In genomic region chr5:120953974-120954373, GRCm38 (mm10) we compare ENCODE assay signal across 9 mouse cellular contexts. TPM values are rescaled to one million over a fixed set of nuclear protein-coding genes. Genes with fewer than 3 reads are reported as not detected.
DNase-seq lines count a peak whose midpoint lies in the region; ATAC-seq lines count a peak whose summit lies in the region.
"Had no signal": no experiment of that assay in that cellular context is flagged by ENCODE, and none has a peak within 500 bp of the region (broad histone marks: within the 10 kb centered on the region; RNA-seq: fewer than 3 reads in every experiment).

No protein-coding gene starts in this region.

- peak; percentile 79 for DNase-seq in forebrain, embryonic 11.5 days (ENCODE audit: low spot score)
- DNase-seq in neural tube, embryonic 10.5 days (ENCODE audit: extremely low spot score, low spot score), result peak; percentile 67
- DNase-seq in cerebellum, adult 18-20 months, result peak; percentile 57 to 80
- DNase-seq in frontal cortex, postnatal 36 days (ENCODE audit: low spot score in 2 of 2), result peak; percentile 40 to 56
- peak; percentile 71 for DNase-seq in retina, postnatal 1 day
- no peak for DNase-seq in lung, postnatal 4 days

- H3K4me2 ChIP-seq in forebrain, embryonic 11.5 days (ENCODE audit: low read depth, low read length, severe bottlenecking), result no peak overlapping the region
- no peak overlapping the region for H3K4me2 ChIP-seq in forebrain, embryonic 15.5 days (replicated peaks)
- H3K4me2 ChIP-seq in neural tube, embryonic 15.5 days, result no peak overlapping the region

- H3K4me3 ChIP-seq in forebrain, embryonic 11.5 days (ENCODE audit: low read depth, low read length), result no peak overlapping the region
- no peak overlapping the region for H3K4me3 ChIP-seq in forebrain, embryonic 15.5 days
- H3K4me3 ChIP-seq in neural tube, embryonic 15.5 days (replicated peaks), result no peak overlapping the region

- WGBS in forebrain, embryonic 11.5 days, result 17% methylated on average over 5 of the region's 5 CpGs
- 12% methylated on average over 5 of the region's 5 CpGs for WGBS in forebrain, embryonic 15.5 days
- 17% methylated on average over 5 of the region's 5 CpGs for WGBS in neural tube, embryonic 15.5 days

- no peaks in the 10 kb centered on the region for H3K27me3 ChIP-seq in forebrain, embryonic 11.5 days (ENCODE audit: control insufficient read depth, insufficient read depth, low read length)
- 0 out of 2 replicates have a peak, but pooled peaks cover 4% of the 10 kb centered on the region for H3K27me3 ChIP-seq in forebrain, embryonic 15.5 days
- peaks cover 11% of the 10 kb centered on the region; the same call in 1 of the 2 replicates for H3K27me3 ChIP-seq in neural tube, embryonic 15.5 days (replicated peaks)
- H3K27me3 ChIP-seq: Patski had no signal

- no peaks in the 10 kb centered on the region for H3K4me1 ChIP-seq in forebrain, embryonic 11.5 days (replicated peaks; ENCODE audit: control insufficient read depth, insufficient read depth, low read length)
- no peaks in the 10 kb centered on the region for H3K4me1 ChIP-seq in forebrain, embryonic 15.5 days
- H3K4me1 ChIP-seq in neural tube, embryonic 15.5 days, result no peaks in the 10 kb centered on the region

- H3K9ac ChIP-seq in forebrain, embryonic 11.5 days (ENCODE audit: low read length), result no peak overlapping the region
- no peak overlapping the region for H3K9ac ChIP-seq in forebrain, embryonic 15.5 days (replicated peaks)
- H3K9ac ChIP-seq in neural tube, embryonic 15.5 days (replicated peaks), result no peak overlapping the region

- no peaks in the 10 kb centered on the region for H3K36me3 ChIP-seq in forebrain, embryonic 11.5 days (ENCODE audit: control insufficient read depth, insufficient read depth, low read length)
- no peaks in the 10 kb centered on the region for H3K36me3 ChIP-seq in forebrain, embryonic 15.5 days
- H3K36me3 ChIP-seq in neural tube, embryonic 15.5 days, result peaks cover 4% of the 10 kb centered on the region; the same call in 1 of the 2 replicates

- no peaks in the 10 kb centered on the region for H3K9me3 ChIP-seq in forebrain, embryonic 11.5 days (ENCODE audit: control insufficient read depth, low read length)
- no peaks in the 10 kb centered on the region for H3K9me3 ChIP-seq in forebrain, embryonic 15.5 days
- no peaks in the 10 kb centered on the region for H3K9me3 ChIP-seq in neural tube, embryonic 15.5 days (replicated peaks)

- no peak for ATAC-seq in forebrain, embryonic 11.5 days (replicated peaks; ENCODE audit: low FRiP score)
- no peak for ATAC-seq in forebrain, embryonic 15.5 days (replicated peaks)
- ATAC-seq in neural tube, embryonic 15.5 days (ENCODE audit: low FRiP score), result no peak
- ATAC-seq: Patski had no signal

- no peak overlapping the region for H3K27ac ChIP-seq in forebrain, embryonic 11.5 days (ENCODE audit: low read depth, low read length)
- H3K27ac ChIP-seq in forebrain, embryonic 15.5 days (replicated peaks), result no peak overlapping the region
- no peak overlapping the region for H3K27ac ChIP-seq in neural tube, embryonic 15.5 days (replicated peaks)

RNA-seq across cellular contexts. Expression of gene Oas1d, which starts 39.6 kb away (rescaled TPM):
- not detected in 2 replicates for polyA plus RNA-seq in forebrain, embryonic 11.5 days (2014; fragmentation: Nextera tagmentation; extraction: Ambion mirVana)
- 0.18 TPM in 1 of 2 replicates, not detected in the other for polyA plus RNA-seq in forebrain, embryonic 15.5 days (2015; fragmentation: Nextera tagmentation; extraction: Ambion mirVana)
- 0.09 TPM in 1 of 2 replicates, not detected in the other for polyA plus RNA-seq in neural tube, embryonic 15.5 days (2015; fragmentation: Nextera tagmentation; extraction: Ambion mirVana)
- polyA plus RNA-seq: Patski had no signal

RNA-seq across cellular contexts. Expression of gene Oas1a, which starts 46.7 kb away (rescaled TPM):
- polyA plus RNA-seq in forebrain, embryonic 11.5 days (2014; fragmentation: Nextera tagmentation; extraction: Ambion mirVana), result 0.35 and 0.60 TPM in 2 replicates
- polyA plus RNA-seq in forebrain, embryonic 15.5 days (2015; fragmentation: Nextera tagmentation; extraction: Ambion mirVana), result 0.45 and 0.89 TPM in 2 replicates
- 1.5 and 4.1 TPM in 2 replicates for polyA plus RNA-seq in neural tube, embryonic 15.5 days (2015; fragmentation: Nextera tagmentation; extraction: Ambion mirVana)

RNA-seq across cellular contexts. Expression of gene Rph3a, which starts 55.9 kb away (rescaled TPM):
- 2.1 and 2.2 TPM in 2 replicates for polyA plus RNA-seq in forebrain, embryonic 11.5 days (2014; fragmentation: Nextera tagmentation; extraction: Ambion mirVana)
- 21.1 and 21.3 TPM in 2 replicates for polyA plus RNA-seq in forebrain, embryonic 15.5 days (2015; fragmentation: Nextera tagmentation; extraction: Ambion mirVana)
- 22.1 and 25.6 TPM in 2 replicates for polyA plus RNA-seq in neural tube, embryonic 15.5 days (2015; fragmentation: Nextera tagmentation; extraction: Ambion mirVana)
- polyA plus RNA-seq: Patski had no signal

Comparison
In these comparisons a context has a peak if more than half of its experiments do, and no peak if none do; other contexts are left out.
1. DNase-seq: peak in forebrain, embryonic 11.5 days (single experiment), neural tube, embryonic 10.5 days (single experiment), cerebellum, adult 18-20 months (2 of 2), frontal cortex, postnatal 36 days (2 of 2) and retina, postnatal 1 day (single experiment); none in lung, postnatal 4 days (0 of 2).